Mouse (Mus musculus) urinary bladder, postnatal 25 days (tissue): Measurements from ENCODE around the gene Olfr669.
"Not testable (repeated sequence)": the region's sequence is repeated elsewhere in the genome, so short reads cannot be mapped to it uniquely, and the experiment has no call there.

Experiments
- DNase-seq: peaks from one replicate; pipeline ENCODE4 v3.0.0; 2022; ENCODE audit warnings: low spot score

Gene Olfr669

DNA sequence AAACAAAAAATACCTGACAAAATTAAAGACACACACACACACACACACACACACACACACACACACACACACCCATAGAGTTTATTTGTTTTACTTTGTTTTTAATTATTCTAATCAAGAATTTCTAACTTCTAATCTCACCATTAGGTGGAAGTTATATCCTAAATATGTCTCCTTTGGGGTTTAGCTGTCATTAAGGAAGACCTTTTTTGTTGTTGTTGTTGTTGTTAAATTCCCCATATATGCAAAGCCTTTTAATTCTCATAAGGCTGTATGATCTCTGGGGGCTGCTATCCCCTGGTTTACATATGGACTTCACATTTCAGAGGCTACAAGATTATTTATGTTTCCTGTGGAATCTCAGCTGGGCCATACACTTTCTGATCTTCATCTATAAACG lies at the start of gene Olfr669:
Olfr669 (plus strand) TSS at position 301 of the 400 bp plus-strand sequence.
- DNase-seq: no peak

DNA sequence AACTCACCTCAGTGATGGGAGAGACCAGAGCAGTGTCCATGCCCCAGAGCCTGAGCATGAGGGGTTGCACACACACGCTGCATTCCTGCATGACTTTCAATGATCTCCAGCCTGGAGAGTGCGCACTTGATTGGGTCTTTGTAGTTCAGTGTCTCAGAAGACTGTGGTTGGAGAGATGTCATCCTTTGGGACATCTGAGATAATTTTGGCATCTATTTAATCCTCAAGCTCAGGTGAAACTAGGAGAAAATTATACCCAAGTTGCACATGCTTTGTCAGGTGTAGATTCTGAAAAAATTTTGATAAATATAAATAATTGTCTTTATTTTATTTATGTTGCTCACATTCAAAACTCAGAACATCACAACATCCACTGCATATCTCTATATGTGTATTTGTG lies 38.2 kb upstream of the Olfr669 start, which contains the start of gene Olfr666:
Olfr666 (minus strand) TSS at position 101 of the 400 bp plus-strand sequence.
- no peak for DNase-seq

GRCm38 (mm10) chr7:104921382-104921781 lies 12.7 kb upstream of the Olfr669 start, which contains the start of gene Olfr667:
Olfr667 (minus strand) TSS chr7:104921482.
- DNase-seq: no peak

DNA sequence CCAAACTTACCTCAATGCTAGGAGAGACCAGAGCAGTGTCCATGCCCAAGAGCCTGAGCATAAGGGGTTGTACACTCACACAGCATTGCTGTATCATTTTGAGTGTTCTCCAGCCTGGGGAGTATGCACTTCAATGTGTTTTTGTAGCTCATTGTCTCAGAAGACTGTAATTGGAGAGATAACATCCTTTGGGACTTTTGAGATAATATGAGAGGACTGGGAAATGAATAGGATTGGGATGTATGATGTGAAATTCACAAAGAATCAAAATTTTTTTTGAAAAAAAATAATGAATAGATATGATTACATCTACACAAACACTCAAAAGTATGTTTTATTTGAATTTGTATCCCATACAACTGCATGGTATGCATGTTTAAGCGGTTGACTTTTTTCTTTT lies 6.1 kb upstream of the Olfr669 start, which contains the start of gene Olfr668:
Olfr668 (minus strand) TSS at position 101 of the 400 bp plus-strand sequence.
- DNase-seq: no peak

- not testable (repeated sequence) for DNase-seq
These were observed 16.2 kb downstream of the Olfr669 start for GRCm38 (mm10) chr7:104950234-104950633.

DNA sequence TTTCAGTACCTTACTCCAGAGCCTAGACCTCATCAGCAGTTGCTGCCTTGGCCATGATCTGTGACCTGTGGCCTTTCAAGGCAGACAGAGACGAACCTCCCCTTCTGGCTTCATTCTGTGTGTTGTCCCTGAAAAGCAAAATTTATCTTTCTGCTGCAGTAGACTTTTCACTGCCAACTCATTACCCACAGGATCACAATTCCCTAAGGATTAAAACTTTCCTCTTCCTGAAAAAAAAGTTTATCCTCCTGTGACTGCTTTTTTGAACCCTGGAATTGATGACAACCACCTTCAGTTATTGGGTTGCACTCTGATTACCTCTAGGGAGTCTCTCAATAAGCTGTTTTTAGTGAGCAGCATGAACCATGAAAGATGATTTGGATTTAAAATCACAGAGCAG lies 28.5 kb downstream of the Olfr669 start, which contains the start of gene Olfr670:
Olfr670 (minus strand) TSS at position 101 of the 400 bp plus-strand sequence.
- no peak for DNase-seq

DNA sequence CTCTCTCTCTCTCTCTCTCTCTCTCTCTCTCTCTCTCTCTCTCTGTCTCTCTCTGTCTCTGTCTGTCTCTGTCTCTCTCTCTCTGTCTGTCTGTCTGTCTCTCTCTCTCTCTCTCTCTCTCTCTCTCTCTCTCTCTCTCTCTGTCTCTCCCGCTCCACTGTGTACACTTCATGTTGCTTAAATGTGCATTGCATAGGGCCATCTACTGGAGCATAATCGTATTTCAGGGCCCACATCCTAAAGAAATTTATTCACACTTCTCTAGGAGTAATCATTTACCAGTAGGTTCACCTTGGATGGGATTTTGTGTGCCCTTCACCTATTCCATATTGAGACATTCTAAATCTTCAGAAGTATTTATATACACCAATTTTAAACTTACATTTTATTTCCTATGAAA lies 38.5 kb downstream of the Olfr669 start:
- DNase-seq: not testable (repeated sequence)

- DNase-seq: no peak
These were observed 45.0 kb downstream of the Olfr669 start, which contains the start of gene Olfr671 for GRCm38 (mm10) chr7:104979026-104979425. Olfr671 (minus strand) TSS chr7:104979126.
